Mouse (Mus musculus) E14TG2a.4 (cell line): ENCODE measurements at regions not wholly inside any gene's neighbourhood (a gene's known extent, or its start where the extent isn't known, plus 50 kb on each side); places are given as distances from the start of the nearest gene placed in this dataset.

Experiments
- H3K27me3 ChIP-seq: 2 replicates; pipeline ENCODE4 v1.6.1; 2014; ENCODE audit warnings: low read length, control low read depth; ENCODE audit not compliant: insufficient read depth
- H3K36me3 ChIP-seq: 2 replicates; pipeline ENCODE4 v1.6.1; 2014; ENCODE audit warnings: low read length, control low read depth; ENCODE audit not compliant: insufficient read depth
- H3K4me1 ChIP-seq: replicated peaks from 2 replicates; pipeline ENCODE4 v1.6.1; 2014; ENCODE audit warnings: low read depth, low read length, control low read depth
- H3K4me3 ChIP-seq: replicated peaks from 2 replicates; pipeline ENCODE4 v1.5.1; 2014; ENCODE audit warnings: mild to moderate bottlenecking, low read length
- H3K9me3 ChIP-seq: 2 replicates; pipeline ENCODE4 v1.6.1; 2014; ENCODE audit warnings: low read length, control low read depth
- CTCF ChIP-seq: conservative IDR thresholded peaks from 2 replicates; pipeline ENCODE4 v1.5.1; 2014; ENCODE audit warnings: low read length
- NANOG ChIP-seq: IDR thresholded peaks from 2 replicates; pipeline ENCODE4 v1.6.1; 2014; ENCODE audit warnings: borderline replicate concordance, low read length, mixed read lengths
- POU5F1 ChIP-seq: IDR thresholded peaks from 2 replicates; pipeline ENCODE4 v1.6.1; 2014; ENCODE audit warnings: low read length, borderline replicate concordance

GRCm38 (mm10) chr8:35927408-35927871, 161.8 kb downstream of the Gm19410 start:
- Histone ChIP-seq H3K27me3 (no peaks in the 10 kb centered on the region), H3K4me3 (no peak overlapping the region), H3K9me3 (no peaks in the 10 kb centered on the region), H3K4me1 (no peaks in the 10 kb centered on the region), H3K36me3 (no peaks in the 10 kb centered on the region)
- TF ChIP-seq POU5F1 = no peak
- TF ChIP-seq CTCF = no peak
- no peak for TF ChIP-seq NANOG

GRCm38 (mm10) chr8:35930291-35930690, 164.7 kb downstream of the Gm19410 start:
- H3K36me3 ChIP-seq = no peaks in the 10 kb centered on the region
- TF ChIP-seq NANOG (peak; percentile 10; the same call in 1 of the 2 replicates), CTCF (no peak), POU5F1 (no peak)
- H3K27me3 ChIP-seq = no peaks in the 10 kb centered on the region
- no peak overlapping the region for H3K4me3 ChIP-seq
- no peaks in the 10 kb centered on the region for H3K9me3 ChIP-seq
- no peaks in the 10 kb centered on the region for H3K4me1 ChIP-seq

DNA sequence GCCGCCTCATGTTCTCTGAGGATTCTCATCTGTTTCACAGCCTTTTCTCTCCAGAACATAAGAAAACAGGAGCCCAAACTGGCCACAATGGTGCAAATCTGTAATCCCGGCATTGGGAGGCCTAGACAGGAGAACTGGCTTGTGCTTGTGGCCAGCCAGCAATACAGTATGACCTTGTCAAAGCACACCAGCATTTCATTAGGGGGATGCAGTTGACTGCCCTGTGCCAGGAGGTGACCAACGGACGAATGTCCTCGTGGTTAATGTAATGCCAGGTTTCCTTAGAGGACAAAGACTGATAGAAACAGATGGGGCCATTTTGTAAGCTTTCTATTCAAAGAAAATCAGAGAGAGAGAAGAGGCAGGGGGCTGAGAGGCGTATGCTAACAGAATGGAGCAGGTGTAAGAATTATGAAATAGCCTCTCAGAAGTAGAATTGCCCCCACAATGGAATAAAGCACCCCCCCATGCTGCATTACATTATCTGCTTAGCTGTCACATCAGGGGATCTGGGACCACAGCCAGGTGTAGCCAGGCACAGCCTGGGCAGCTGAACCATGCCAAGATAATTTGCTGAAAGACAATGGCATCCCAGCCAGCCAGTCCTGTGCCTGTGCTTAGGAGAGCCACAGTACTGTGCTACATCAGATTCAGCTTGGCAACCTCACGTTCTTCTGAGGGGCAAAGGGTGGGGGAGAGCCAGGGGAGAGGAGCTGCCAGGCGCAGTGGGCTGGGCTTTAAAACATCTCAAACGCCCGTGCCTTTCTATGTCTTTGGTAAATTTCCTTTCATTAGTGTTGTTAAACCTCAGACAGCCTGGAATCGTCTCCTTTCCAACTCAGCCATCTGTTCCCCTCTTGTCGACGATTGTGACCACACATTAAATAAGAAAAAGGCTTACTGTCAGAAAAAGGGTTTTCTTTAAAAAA, 167.9 kb downstream of the Gm19410 start:
- H3K4me1 ChIP-seq = no peaks in the 10 kb centered on the region
- H3K36me3 ChIP-seq = no peaks in the 10 kb centered on the region
- TF ChIP-seq POU5F1 = no peak
- TF ChIP-seq NANOG = no peak
- TF ChIP-seq CTCF = no peak
- H3K9me3 ChIP-seq = no peaks in the 10 kb centered on the region
- no peak overlapping the region for H3K4me3 ChIP-seq
- no peaks in the 10 kb centered on the region for H3K27me3 ChIP-seq

DNA sequence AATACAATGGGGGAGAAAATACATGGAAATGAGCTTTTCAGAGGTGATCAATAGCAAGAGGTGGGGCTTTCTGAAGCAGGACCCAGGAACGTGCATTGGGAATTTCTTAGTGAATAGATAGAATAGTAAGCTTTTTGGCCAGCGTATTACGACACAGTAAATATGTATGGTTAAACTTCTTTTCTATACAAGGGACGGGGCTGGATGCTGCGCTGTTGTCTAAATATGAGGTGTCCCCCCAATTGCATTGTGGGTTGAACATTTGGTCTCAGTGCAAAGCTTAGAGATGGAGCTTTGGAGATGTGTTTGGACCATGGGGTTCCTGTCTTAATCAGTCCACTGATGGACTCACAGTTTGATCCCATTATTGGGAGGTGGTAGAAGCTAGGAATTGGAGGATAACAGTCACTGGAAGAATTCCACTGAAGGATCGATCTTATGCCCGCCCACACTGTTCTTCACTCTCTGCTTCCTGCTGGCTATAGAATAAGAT, 168.6 kb downstream of the Gm19410 start:
- no peak overlapping the region for H3K4me3 ChIP-seq
- H3K4me1 ChIP-seq = no peaks in the 10 kb centered on the region
- no peaks in the 10 kb centered on the region for H3K36me3 ChIP-seq
- no peaks in the 10 kb centered on the region for H3K9me3 ChIP-seq
- H3K27me3 ChIP-seq = no peaks in the 10 kb centered on the region
- no peak for TF ChIP-seq CTCF
- TF ChIP-seq NANOG = no peak
- no peak for TF ChIP-seq POU5F1

GRCm38 (mm10) chr8:35935034-35935433, 169.4 kb downstream of the Gm19410 start:
- Histone ChIP-seq H3K9me3 (no peaks in the 10 kb centered on the region), H3K4me1 (no peaks in the 10 kb centered on the region), H3K27me3 (no peaks in the 10 kb centered on the region), H3K36me3 (no peaks in the 10 kb centered on the region), H3K4me3 (no peak overlapping the region)
- TF ChIP-seq CTCF (no peak), NANOG (no peak), POU5F1 (no peak)

DNA sequence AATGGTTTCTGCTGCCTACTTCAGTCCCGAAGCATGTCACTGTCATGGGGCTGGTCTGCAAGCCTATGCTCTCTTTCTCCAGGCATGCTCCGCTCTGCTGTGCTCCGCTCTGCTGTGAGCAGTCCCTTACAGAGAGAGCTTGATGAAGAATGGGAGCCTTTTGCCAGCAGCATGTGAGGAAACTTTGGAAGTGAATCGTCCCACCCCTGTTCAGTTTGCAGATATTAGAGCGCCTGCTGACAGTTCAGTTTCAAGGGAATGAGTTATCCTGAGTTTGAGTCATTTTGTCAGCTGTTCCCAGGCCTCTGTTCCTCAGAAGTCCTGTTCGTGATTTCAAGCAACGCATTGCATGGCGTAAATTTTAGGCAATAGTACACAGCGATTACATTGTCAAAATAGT, 173.6 kb downstream of the Gm19410 start:
- Histone ChIP-seq H3K4me3 (no peak overlapping the region), H3K36me3 (no peaks in the 10 kb centered on the region), H3K9me3 (no peaks in the 10 kb centered on the region), H3K4me1 (peaks cover 6% of the 10 kb centered on the region), H3K27me3 (no peaks in the 10 kb centered on the region)
- no peak for TF ChIP-seq NANOG
- no peak for TF ChIP-seq CTCF
- TF ChIP-seq POU5F1 = no peak

DNA sequence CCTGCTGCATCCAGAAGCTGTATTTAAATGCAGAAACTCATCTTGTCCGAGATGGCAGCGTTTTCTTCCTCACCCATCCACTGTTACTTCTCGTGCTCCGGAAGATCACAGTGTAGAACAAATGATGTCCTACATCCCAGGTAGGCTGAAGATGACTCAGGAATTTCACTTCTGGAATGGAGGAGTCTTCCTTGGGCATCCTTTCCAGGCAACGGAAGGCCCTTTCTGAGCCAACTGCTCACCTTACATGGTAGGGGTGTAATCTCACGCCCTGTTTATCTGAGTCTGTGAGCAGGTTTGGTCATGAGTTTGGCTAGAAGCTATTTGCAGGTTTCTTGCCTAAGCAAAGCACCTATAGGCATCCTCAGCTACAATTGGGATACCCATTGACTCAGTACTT, 176.9 kb downstream of the Gm19410 start:
- no peak for TF ChIP-seq NANOG
- no peak for TF ChIP-seq POU5F1
- TF ChIP-seq CTCF = no peak
- Histone ChIP-seq H3K4me3 (no peak overlapping the region), H3K36me3 (no peaks in the 10 kb centered on the region), H3K27me3 (no peaks in the 10 kb centered on the region), H3K9me3 (peaks cover 17% of the 10 kb centered on the region), H3K4me1 (peaks cover 6% of the 10 kb centered on the region)

GRCm38 (mm10) chr8:35943686-35944085, 178.1 kb downstream of the Gm19410 start:
- peaks cover 17% of the 10 kb centered on the region for H3K9me3 ChIP-seq
- TF ChIP-seq NANOG (no peak), CTCF (no peak), POU5F1 (no peak)
- H3K36me3 ChIP-seq = no peaks in the 10 kb centered on the region
- H3K4me3 ChIP-seq = no peak overlapping the region
- peaks cover 6% of the 10 kb centered on the region for H3K4me1 ChIP-seq
- no peaks in the 10 kb centered on the region for H3K27me3 ChIP-seq
